Mouse (Mus musculus): Measurements from ENCODE around the gene Nbea.

- TF ChIP-seq MAX (IDR thresholded peaks at IDR 0.05) (no peak), CTCF (IDR thresholded peaks at IDR 0.05; ENCODE audit: control insufficient read depth, insufficient read depth, insufficient read length) (no peak), FOSL1 (IDR thresholded peaks at IDR 0.05; ENCODE audit: insufficient read depth, low read length, poor library complexity, severe bottlenecking) (no peak), CEBPB (IDR thresholded peaks at IDR 0.05; ENCODE audit: low read depth) (no peak), MYOG (IDR thresholded peaks at IDR 0.05; ENCODE audit: control insufficient read depth, extremely low read depth, insufficient read length) (no peak), USF1 (IDR thresholded peaks at IDR 0.05; ENCODE audit: low read depth) (no peak)
Measured at GRCm38 (mm10) chr3:55589402-55589944, 594.0 kb downstream of the Nbea start.
